Mouse (Mus musculus): ENCODE results near the gene Sipa1. TPM values are rescaled to one million over a fixed set of nuclear protein-coding genes. Genes with fewer than 3 reads are reported as not detected.
A peak's percentile ranks its signal among the peaks of the same experiment; 100 is the strongest.
"Not testable (repeated sequence)": the region's sequence is repeated elsewhere in the genome, so short reads cannot be mapped to it uniquely, and the experiment has no call there.

The Sipa1 gene
- total RNA-seq, 2 experiments from 2014 or later, result 16.5 to 17.3 TPM

GRCm38 (mm10) chr19:5686954-5687353 is 23.4 kb upstream of the Sipa1 start:
- not testable (repeated sequence) for DNase-seq (ENCODE audit: low spot score in 2 of 2)

GRCm38 (mm10) chr19:5686437-5686836 is 22.9 kb upstream of the Sipa1 start:
- DNase-seq (ENCODE audit: low spot score in 2 of 2), result no peak

GRCm38 (mm10) chr19:5685861-5686260 is 22.4 kb upstream of the Sipa1 start:
- no peak for DNase-seq (ENCODE audit: low spot score in 2 of 2)

GRCm38 (mm10) chr19:5685431-5685830 is 21.9 kb upstream of the Sipa1 start:
- DNase-seq (ENCODE audit: low spot score in 2 of 2), result no peak

GRCm38 (mm10) chr19:5684985-5685384 is 21.5 kb upstream of the Sipa1 start:
- DNase-seq (ENCODE audit: low spot score in 2 of 2), result no peak

- no peak for DNase-seq (ENCODE audit: low spot score in 2 of 2)
Measured at GRCm38 (mm10) chr19:5684236-5684635, 20.7 kb upstream of the Sipa1 start.

- no peak for DNase-seq (ENCODE audit: low spot score in 2 of 2)
Measured at GRCm38 (mm10) chr19:5680432-5680831, 16.9 kb upstream of the Sipa1 start.

- DNase-seq (ENCODE audit: low spot score in 2 of 2), result no peak
Measured at GRCm38 (mm10) chr19:5668372-5668771, 4.9 kb upstream of the Sipa1 start.

GRCm38 (mm10) chr19:5666386-5666785 is 2.9 kb upstream of the Sipa1 start:
- no peak for DNase-seq (ENCODE audit: low spot score in 2 of 2)

- no peak for DNase-seq (ENCODE audit: low spot score in 2 of 2)
Measured at GRCm38 (mm10) chr19:5665465-5665864, 2.0 kb upstream of the Sipa1 start.

- no peak for DNase-seq (ENCODE audit: low spot score in 2 of 2)
Measured at GRCm38 (mm10) chr19:5664669-5665257, 1.3 kb upstream of the Sipa1 start.

GRCm38 (mm10) chr19:5662310-5662709 is 1.2 kb downstream of the Sipa1 start:
- DNase-seq (ENCODE audit: low spot score in 2 of 2), result no peak

GRCm38 (mm10) chr19:5660942-5661751 is 2.4 kb downstream of the Sipa1 start:
- DNase-seq (ENCODE audit: low spot score in 2 of 2), result no peak

GRCm38 (mm10) chr19:5654720-5655298 is 8.7 kb downstream of the Sipa1 start:
- no peak for DNase-seq (ENCODE audit: low spot score in 2 of 2)

GRCm38 (mm10) chr19:5653969-5654719 is 9.4 kb downstream of the Sipa1 start:
- DNase-seq (ENCODE audit: low spot score in 2 of 2), result no peak

- no peak for DNase-seq (ENCODE audit: low spot score in 2 of 2)
Measured at GRCm38 (mm10) chr19:5652570-5652969, 10.9 kb downstream of the Sipa1 start.

- DNase-seq (ENCODE audit: low spot score in 2 of 2), result no peak
Measured at GRCm38 (mm10) chr19:5651502-5652274, 11.8 kb downstream of the Sipa1 start.

- DNase-seq (ENCODE audit: low spot score in 2 of 2), result no peak
Measured at GRCm38 (mm10) chr19:5649298-5649741, 14.2 kb downstream of the Sipa1 start.

- peak; percentile 77 to 83 for DNase-seq (ENCODE audit: low spot score in 2 of 2)
Measured at GRCm38 (mm10) chr19:5648401-5649297, 14.9 kb downstream of the Sipa1 start.

- no peak for DNase-seq (ENCODE audit: low spot score in 2 of 2)
Measured at GRCm38 (mm10) chr19:5647791-5648190, 15.7 kb downstream of the Sipa1 start.
